Mouse (Mus musculus) limb, embryonic 14.5 days (tissue): ENCODE results near the gene Serpinf1. TPM values are rescaled to one million over a fixed set of nuclear protein-coding genes. Genes with fewer than 3 reads are reported as not detected.
A peak's percentile ranks its signal among the peaks of the same experiment; 100 is the strongest.

ENCODE experiments used
- ATAC-seq: fragments of 200-750 bp; cut with Nextera tagmentation; 2 replicates; pipeline ENCODE4 v1.8.0; 2017; ENCODE audit warnings: low read depth, moderate number of reproducible peaks, moderate TSS enrichment; ENCODE audit not compliant: low FRiP score
- DNase-seq: peaks from one replicate; pipeline ENCODE4 v3.0.0-alpha.2; 2015; ENCODE audit warnings: low spot score
- H3K27ac ChIP-seq: fragments of 300-500 bp; sonication (generic); replicated peaks from 2 replicates; pipeline ENCODE4 v1.5.1; 2014; ENCODE audit warnings: low read depth, mild to moderate bottlenecking, low read length, moderate library complexity, mixed read lengths
- H3K27me3 ChIP-seq: fragments of 300-500 bp; sonication (generic); 2 replicates; pipeline ENCODE4 v1.6.1; 2014; ENCODE audit warnings: low read length, mixed read lengths; ENCODE audit not compliant: control insufficient read depth, insufficient read depth
- H3K36me3 ChIP-seq: fragments of 300-500 bp; sonication (generic); 2 replicates; pipeline ENCODE4 v1.6.1; 2014; ENCODE audit warnings: mild to moderate bottlenecking, low read length, moderate library complexity, mixed read lengths; ENCODE audit not compliant: control insufficient read depth, insufficient read depth
- H3K4me1 ChIP-seq: fragments of 300-500 bp; sonication (generic); 2 replicates; pipeline ENCODE4 v1.6.1; 2014; ENCODE audit warnings: antibody characterized with exemption, low read length, mixed read lengths; ENCODE audit not compliant: control insufficient read depth, insufficient read depth
- H3K4me2 ChIP-seq: fragments of 300-500 bp; sonication (generic); replicated peaks from 2 replicates; pipeline ENCODE4 v1.6.1; 2014; ENCODE audit warnings: low read depth, mild to moderate bottlenecking, low read length, moderate library complexity; ENCODE audit not compliant: severe bottlenecking
- H3K4me3 ChIP-seq: fragments of 300-500 bp; sonication (generic); replicated peaks from 2 replicates; pipeline ENCODE4 v1.5.1; 2014; ENCODE audit warnings: low read length
- H3K9ac ChIP-seq: fragments of 300-500 bp; sonication (generic); 2 replicates; pipeline ENCODE4 v1.6.1; 2014; ENCODE audit warnings: mild to moderate bottlenecking, low read depth, low read length, moderate library complexity; ENCODE audit not compliant: severe bottlenecking
- H3K9me3 ChIP-seq: fragments of 300-500 bp; sonication (generic); 2 replicates; pipeline ENCODE4 v1.6.1; 2016; ENCODE audit warnings: low read length; ENCODE audit not compliant: control insufficient read depth
- POLR2A ChIP-seq: fragments of 200-500 bp; IDR thresholded peaks from 2 replicates; pipeline ENCODE4 v1.8.0; 2012; ENCODE audit warnings: inconsistent platforms, mild to moderate bottlenecking, moderate library complexity, borderline replicate concordance; ENCODE audit not compliant: insufficient read depth, insufficient read length; ENCODE audit errors: extremely low read depth
- WGBS: fragments of 180-500 bp; shearing (Covaris S2); extraction: QIAGEN DNeasy Blood & Tissue Kit; methylation state at CpG from one replicate; pipeline ENCODE4 v1.1.7; 2014; 5-methylcytosine and 5-hydroxymethylcytosine counted together
- polyA plus RNA-seq, 2 experiments: library from polyadenylated mRNA; depleted of rRNA in 1 of 2; stranded (reverse) in 1 of 2; unstranded in 1 of 2; fragments of >200 nt; fragmentation: Nextera tagmentation in 1 of 2; extraction: Ambion mirVana in 1 of 2; gene quantifications; 2 replicates each; pipeline versions ENCODE4 v1.2.1 to v1.2.3; 2012 to 2014

The Serpinf1 gene
- polyA plus RNA-seq (2012; rRNA removed), result 160 and 176 TPM in 2 replicates
- polyA plus RNA-seq (2014; fragmentation: Nextera tagmentation; extraction: Ambion mirVana), result 267 and 276 TPM in 2 replicates

DNA sequence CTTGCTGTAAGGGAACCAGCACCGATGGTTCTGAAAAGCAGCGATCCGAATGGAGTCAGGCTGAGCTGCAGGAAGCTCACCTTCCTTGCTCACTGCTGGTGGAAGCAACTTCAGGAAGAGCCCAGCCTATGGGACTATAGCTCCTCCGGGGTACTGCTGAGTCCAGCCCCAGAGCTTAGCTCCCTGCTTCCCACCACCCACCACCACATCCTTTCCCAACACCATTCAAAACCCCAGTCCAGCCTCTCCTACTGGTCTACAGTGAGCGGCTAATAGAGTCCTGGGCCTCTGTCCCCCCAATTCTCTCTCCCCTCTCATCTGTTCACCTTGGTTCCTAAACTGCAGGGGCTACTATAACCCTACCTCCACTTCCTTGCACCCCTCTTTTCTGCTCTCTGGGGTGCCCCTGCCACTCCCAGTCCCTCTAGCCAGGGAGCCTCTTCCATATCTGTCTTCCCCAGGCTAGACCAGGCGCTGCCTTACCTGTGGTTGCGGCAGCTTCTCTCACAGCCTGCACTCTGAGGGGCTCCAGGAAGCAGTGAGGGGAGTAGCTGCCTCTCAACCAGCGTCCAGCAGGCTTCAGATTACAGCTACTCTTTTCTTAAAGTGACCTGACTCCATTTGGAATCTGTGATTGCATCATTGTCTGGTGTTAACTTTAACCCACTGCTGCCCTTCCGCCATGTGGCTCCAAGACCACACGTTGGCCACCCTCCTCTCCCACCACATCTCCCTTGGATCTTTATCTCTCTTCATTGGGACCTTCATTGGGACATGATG lies at the start of gene Serpinf1:
Gene Serpinf1, minus strand, starts transcription at position 689 of the 780 bp plus-strand sequence.
- DNase-seq (peak; percentile 40), ATAC-seq (peak; percentile 62)
- 28% methylated on average over 10 of the region's 10 CpGs for WGBS
- H3K27me3 ChIP-seq, result no peaks in the 10 kb centered on the region
- 0 out of 2 replicates have a peak, but pooled peaks cover 3% of the 10 kb centered on the region for H3K36me3 ChIP-seq
- H3K9me3 ChIP-seq, result no peaks in the 10 kb centered on the region
- peak within 1 kb of the TSS; percentile 43 for H3K4me3 ChIP-seq
- H3K9ac ChIP-seq, result peak within 1 kb of the TSS; percentile 62
- peaks cover 23% of the 10 kb centered on the region for H3K4me1 ChIP-seq
- 0 out of 2 replicates have a peak, but pooled peaks have one; percentile 35 for TF ChIP-seq POLR2A
- peak within 1 kb of the TSS; percentile 62 for H3K4me2 ChIP-seq
- H3K27ac ChIP-seq, result peak within 1 kb of the TSS; percentile 72

GRCm38 (mm10) chr11:75470675-75471074 lies 48.2 kb upstream of the Serpinf1 start:
- TF ChIP-seq POLR2A, result no peak
- peaks cover 3% of the 10 kb centered on the region for H3K36me3 ChIP-seq
- no peak overlapping the region for H3K4me3 ChIP-seq
- no peaks in the 10 kb centered on the region for H3K27me3 ChIP-seq
- H3K27ac ChIP-seq, result no peak overlapping the region
- ATAC-seq (no peak), DNase-seq (no peak)
- H3K4me1 ChIP-seq, result peaks cover 4% of the 10 kb centered on the region; the same call in 1 of the 2 replicates
- H3K9me3 ChIP-seq, result no peaks in the 10 kb centered on the region
- 88% methylated on average over 3 of the region's 3 CpGs for WGBS
- no peak overlapping the region for H3K4me2 ChIP-seq
- H3K9ac ChIP-seq, result no peak overlapping the region

DNA sequence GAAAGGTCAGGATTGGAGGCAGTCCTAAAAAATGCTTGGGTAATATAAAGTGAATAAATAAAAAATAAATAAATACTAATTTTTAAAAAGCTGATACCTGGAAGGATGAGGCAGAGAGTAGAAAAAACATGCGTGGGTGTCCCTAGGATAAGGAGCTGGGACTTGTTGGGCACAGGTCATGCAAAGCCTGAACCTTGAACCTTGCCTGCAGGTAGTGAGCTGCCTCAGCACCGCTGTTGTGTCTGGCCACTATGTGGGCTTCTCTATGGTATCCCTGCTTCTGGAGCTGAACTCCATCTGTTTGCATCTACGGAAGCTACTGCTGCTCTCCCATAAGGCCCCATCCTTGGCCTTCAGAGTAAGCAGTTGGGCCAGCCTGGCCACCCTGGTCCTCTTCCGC lies 46.8 kb upstream of the Serpinf1 start:
- no peak for DNase-seq
- Histone ChIP-seq H3K9ac (no peak overlapping the region), H3K4me2 (no peak overlapping the region), H3K4me3 (no peak overlapping the region), H3K36me3 (peaks cover 13% of the 10 kb centered on the region), H3K4me1 (peaks cover 4% of the 10 kb centered on the region; the same call in 1 of the 2 replicates), H3K9me3 (no peaks in the 10 kb centered on the region), H3K27ac (no peak overlapping the region), H3K27me3 (no peaks in the 10 kb centered on the region)
- 97% methylated on average over 4 of the region's 4 CpGs for WGBS
- no peak for TF ChIP-seq POLR2A
- no peak for ATAC-seq

DNA sequence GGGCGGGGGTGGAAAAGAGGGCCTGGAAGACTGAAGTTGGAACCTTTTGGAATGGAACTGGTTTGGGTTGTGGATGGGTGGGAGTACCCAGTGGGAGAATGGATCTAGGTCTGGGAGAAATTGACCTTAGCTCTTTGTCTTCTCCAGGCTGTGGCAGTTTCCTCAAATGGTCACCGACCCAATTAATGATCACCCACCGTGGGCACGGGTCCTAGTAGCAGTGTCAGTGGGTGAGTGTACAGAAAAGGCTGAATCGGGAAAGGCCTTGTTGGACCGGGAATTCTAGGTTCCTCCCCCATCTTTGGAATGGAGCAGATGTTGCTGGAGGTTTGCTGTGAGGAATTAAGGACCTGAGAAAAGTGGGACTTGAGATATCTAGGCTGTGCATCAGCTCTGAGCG lies 45.9 kb upstream of the Serpinf1 start:
- Histone ChIP-seq H3K9ac (peak overlapping the region; percentile 66), H3K27me3 (no peaks in the 10 kb centered on the region), H3K4me1 (peaks cover 8% of the 10 kb centered on the region), H3K4me2 (peak overlapping the region; percentile 71), H3K27ac (no peak overlapping the region), H3K4me3 (peak overlapping the region; percentile 43), H3K36me3 (peaks cover 13% of the 10 kb centered on the region), H3K9me3 (no peaks in the 10 kb centered on the region)
- DNase-seq (no peak), ATAC-seq (no peak; the same call in 1 of the 2 replicates)
- TF ChIP-seq POLR2A, result no peak
- 66% methylated on average over 7 of the region's 7 CpGs for WGBS

GRCm38 (mm10) chr11:75467512-75468215 lies 45.2 kb upstream of the Serpinf1 start:
- peak overlapping the region; percentile 66 for H3K9ac ChIP-seq
- TF ChIP-seq POLR2A, result no peak
- peak overlapping the region; percentile 71 for H3K4me2 ChIP-seq
- peaks cover 15% of the 10 kb centered on the region for H3K4me1 ChIP-seq
- ATAC-seq (peak; percentile 74), DNase-seq (peak; percentile 64)
- H3K9me3 ChIP-seq, result no peaks in the 10 kb centered on the region
- no peaks in the 10 kb centered on the region for H3K27me3 ChIP-seq
- 16% methylated on average over 19 of the region's 19 CpGs for WGBS
- no peak overlapping the region; the same call in 1 of the 2 replicates for H3K27ac ChIP-seq
- peaks cover 13% of the 10 kb centered on the region for H3K36me3 ChIP-seq
- H3K4me3 ChIP-seq, result peak overlapping the region; percentile 43
